Comparison of ENCODE assay signal across 16 mouse cellular contexts in genomic region chr13:100893096-100893495, GRCm38 (mm10). TPM values are rescaled to one million over a fixed set of nuclear protein-coding genes. Genes with fewer than 3 reads are reported as not detected.
DNase-seq lines count a peak whose midpoint lies in the region; ATAC-seq and TF ChIP-seq lines count a peak whose summit lies in the region.
"Had no signal": no experiment of that assay in that cellular context is flagged by ENCODE, and none has a peak within 500 bp of the region (broad histone marks: within the 10 kb centered on the region; RNA-seq: fewer than 3 reads in every experiment).

No protein-coding gene starts in this region.

- DNase-seq in kidney, postnatal 0 days (ENCODE audit: low spot score) = no peak
- DNase-seq in kidney, adult 2 months = no peak
- DNase-seq in limb, embryonic 14.5 days (ENCODE audit: low spot score) = no peak
- DNase-seq in gastrocnemius, adult 18-20 months (ENCODE audit: low spot score) = no peak
- no peak for DNase-seq in cerebellum, adult 8-10 months
- DNase-seq: embryo, embryonic 11 days; gastrocnemius, postnatal 36 days; left cerebral cortex, postnatal 4 days; liver, postnatal 0 days; lung, postnatal 36 days; thymus, postnatal 36 days had no signal

- no peaks in the 10 kb centered on the region for H3K36me3 ChIP-seq in kidney, postnatal 0 days (ENCODE audit: insufficient read depth, low read length)
- H3K36me3 ChIP-seq in kidney, adult 2 months (ENCODE audit: control insufficient read depth, insufficient read depth, low read length) = no peaks in the 10 kb centered on the region
- no peaks in the 10 kb centered on the region for H3K36me3 ChIP-seq in forebrain, embryonic 12.5 days (replicated peaks)
- no peaks in the 10 kb centered on the region for H3K36me3 ChIP-seq in limb, embryonic 14.5 days (ENCODE audit: control insufficient read depth, insufficient read depth, low read length)
- H3K36me3 ChIP-seq: heart, embryonic 12.5 days had no signal

- no peak overlapping the region for H3K4me3 ChIP-seq in kidney, postnatal 0 days (replicated peaks; ENCODE audit: low read depth, low read length)
- no peak overlapping the region for H3K4me3 ChIP-seq in kidney, adult 2 months (ENCODE audit: insufficient read depth, low read depth, low read length)
- no peak overlapping the region for H3K4me3 ChIP-seq in cortical plate, adult 2 months (ENCODE audit: insufficient read depth, low read length)
- H3K4me3 ChIP-seq in forebrain, embryonic 12.5 days (replicated peaks) = no peak overlapping the region
- H3K4me3 ChIP-seq in limb, embryonic 14.5 days (replicated peaks; ENCODE audit: low read length) = no peak overlapping the region
- H3K4me3 ChIP-seq: heart, embryonic 12.5 days had no signal

- H3K27me3 ChIP-seq in kidney, postnatal 0 days (ENCODE audit: insufficient read depth, low read length) = no peaks in the 10 kb centered on the region
- H3K27me3 ChIP-seq in kidney, adult 2 months (replicated peaks; ENCODE audit: control insufficient read depth, insufficient read depth, low read length) = no peaks in the 10 kb centered on the region; the same call in 1 of the 2 replicates
- H3K27me3 ChIP-seq in forebrain, embryonic 12.5 days = no peaks in the 10 kb centered on the region
- no peaks in the 10 kb centered on the region for H3K27me3 ChIP-seq in limb, embryonic 14.5 days (ENCODE audit: control insufficient read depth, insufficient read depth, low read length)
- H3K27me3 ChIP-seq: heart, embryonic 12.5 days had no signal

- no peaks in the 10 kb centered on the region for H3K9me3 ChIP-seq in kidney, postnatal 0 days (replicated peaks; ENCODE audit: low read length)
- no peaks in the 10 kb centered on the region for H3K9me3 ChIP-seq in forebrain, embryonic 12.5 days
- H3K9me3 ChIP-seq in limb, embryonic 14.5 days (ENCODE audit: control insufficient read depth, low read length) = no peaks in the 10 kb centered on the region
- H3K9me3 ChIP-seq: heart, embryonic 12.5 days had no signal

- no peak for TF ChIP-seq POLR2A in kidney, adult 2 months (IDR thresholded peaks at IDR 0.05; ENCODE audit: low read depth, low read length)
- TF ChIP-seq POLR2A in cortical plate, adult 2 months (IDR thresholded peaks at IDR 0.05; ENCODE audit: extremely low read depth, insufficient read depth, low read length) = no peak
- TF ChIP-seq POLR2A in limb, embryonic 14.5 days (IDR thresholded peaks at IDR 0.05; ENCODE audit: borderline replicate concordance, extremely low read depth, insufficient read depth, insufficient read length) = no peak

- no peaks in the 10 kb centered on the region for H3K4me1 ChIP-seq in kidney, postnatal 0 days (replicated peaks; ENCODE audit: insufficient read depth, low read length)
- no peaks in the 10 kb centered on the region for H3K4me1 ChIP-seq in kidney, adult 2 months (ENCODE audit: control insufficient read depth, insufficient read depth, low read length)
- H3K4me1 ChIP-seq in cortical plate, adult 2 months (ENCODE audit: control insufficient read depth, insufficient read depth, low read length) = peaks cover 8% of the 10 kb centered on the region
- peaks cover 2% of the 10 kb centered on the region for H3K4me1 ChIP-seq in forebrain, embryonic 12.5 days
- H3K4me1 ChIP-seq in limb, embryonic 14.5 days (ENCODE audit: control insufficient read depth, insufficient read depth, low read length) = 0 out of 2 replicates have a peak, but pooled peaks cover 6% of the 10 kb centered on the region
- H3K4me1 ChIP-seq: heart, embryonic 12.5 days had no signal

- peak overlapping the region; percentile 36; the same call in 1 of the 2 replicates for H3K4me2 ChIP-seq in kidney, postnatal 0 days (ENCODE audit: low read length)
- H3K4me2 ChIP-seq in forebrain, embryonic 12.5 days = peak overlapping the region; percentile 52
- H3K4me2 ChIP-seq in limb, embryonic 14.5 days (replicated peaks; ENCODE audit: low read depth, low read length, severe bottlenecking) = peak overlapping the region; percentile 38; the same call in 1 of the 2 replicates
- H3K4me2 ChIP-seq: heart, embryonic 12.5 days had no signal

- H3K9ac ChIP-seq in kidney, postnatal 0 days (ENCODE audit: low read depth, low read length) = no peak overlapping the region
- H3K9ac ChIP-seq in forebrain, embryonic 12.5 days = no peak overlapping the region
- H3K9ac ChIP-seq in limb, embryonic 14.5 days (ENCODE audit: low read depth, low read length, severe bottlenecking) = no peak overlapping the region
- H3K9ac ChIP-seq: heart, embryonic 12.5 days; liver, postnatal 0 days had no signal

- ATAC-seq in kidney, postnatal 0 days (replicated peaks; ENCODE audit: low FRiP score, low read depth) = no peak
- no peak for ATAC-seq in forebrain, embryonic 12.5 days (ENCODE audit: low FRiP score)
- ATAC-seq in limb, embryonic 14.5 days (ENCODE audit: low FRiP score, low read depth) = no peak
- no peak for ATAC-seq in erythroid progenitor cell, adult 5-6 weeks (replicated peaks; ENCODE audit: low FRiP score, poor library complexity, severe bottlenecking)
- ATAC-seq: liver, postnatal 0 days had no signal

- WGBS in kidney, postnatal 0 days = 61% methylated on average over 1 of the region's 1 CpGs
- WGBS in kidney, adult 2 months = 61% methylated on average over 1 of the region's 1 CpGs
- 85% methylated on average over 1 of the region's 1 CpGs for WGBS in forebrain, embryonic 12.5 days
- WGBS in limb, embryonic 14.5 days = 73% methylated on average over 1 of the region's 1 CpGs

- TF ChIP-seq CTCF in kidney, postnatal 0 days (IDR thresholded peaks at IDR 0.05; ENCODE audit: low read depth) = no peak
- TF ChIP-seq CTCF in kidney, adult 2 months (conservative IDR thresholded peaks at IDR 0.05; ENCODE audit: insufficient read depth, insufficient read length, low read depth, low read length) = no peak
- TF ChIP-seq CTCF in cortical plate, adult 2 months (IDR thresholded peaks at IDR 0.05; ENCODE audit: extremely low read depth, insufficient read depth, low read length) = no peak

- H3K27ac ChIP-seq in kidney, postnatal 0 days = no peak overlapping the region
- H3K27ac ChIP-seq in kidney, adult 2 months (ENCODE audit: insufficient read depth, low read depth, low read length) = no peak overlapping the region
- H3K27ac ChIP-seq in cortical plate, adult 2 months (ENCODE audit: insufficient read depth, low read length) = peak overlapping the region; percentile 87
- no peak overlapping the region for H3K27ac ChIP-seq in forebrain, embryonic 12.5 days
- no peak overlapping the region for H3K27ac ChIP-seq in limb, embryonic 14.5 days (replicated peaks; ENCODE audit: low read depth, low read length)
- H3K27ac ChIP-seq: stomach, postnatal 0 days had no signal

RNA-seq across cellular contexts. Expression of gene Slc30a5, which starts 59.9 kb away (rescaled TPM):
- polyA plus RNA-seq in kidney, postnatal 0 days (2015; fragmentation: Nextera tagmentation; extraction: Ambion mirVana) = 53.0 and 54.5 TPM in 2 replicates
- 28.5 and 33.8 TPM in 2 replicates for polyA plus RNA-seq in kidney, adult 2 months (2012; rRNA removed)
- polyA plus RNA-seq in cortical plate, adult 2 months (2012; rRNA removed) = 43.5 and 43.7 TPM in 2 replicates
- 44.5 and 47.1 TPM in 2 replicates for polyA plus RNA-seq in forebrain, embryonic 12.5 days (2016; fragmentation: Nextera tagmentation; extraction: Ambion mirVana)
- 69.0 and 69.2 TPM in 2 replicates for polyA plus RNA-seq in limb, embryonic 14.5 days (2012; rRNA removed)
- 70.9 and 73.5 TPM in 2 replicates for polyA plus RNA-seq in limb, embryonic 14.5 days (2014; fragmentation: Nextera tagmentation; extraction: Ambion mirVana)
- total RNA-seq in gastrocnemius, adult 18-20 months (2021) = 10 to 100 TPM in 1 of 2 experiments, 1 to 10 TPM in 1; 9.4 to 10.7 TPM
- 46.1 and 53.0 TPM in 2 replicates for total RNA-seq in erythroid progenitor cell, adult 5-6 weeks (2015; ENCODE audit: low replicate concordance)
- 33.9 and 47.9 TPM in 2 replicates for total RNA-seq in erythroid progenitor cell, adult 5-6 weeks (2017; ENCODE audit: low replicate concordance)
